Mouse (Mus musculus) hindbrain, embryonic 11.5 days (tissue): Measurements from ENCODE around the gene Tenm4. TPM values are rescaled to one million over a fixed set of nuclear protein-coding genes. Genes with fewer than 3 reads are reported as not detected.
A peak's percentile ranks its signal among the peaks of the same experiment; 100 is the strongest.

ENCODE experiments used
- ATAC-seq: fragments of 200-750 bp; cut with Nextera tagmentation; 2 replicates; pipeline ENCODE4 v1.8.0; 2017; ENCODE audit warnings: mild to moderate bottlenecking, moderate TSS enrichment, moderate library complexity; ENCODE audit not compliant: low FRiP score
- DNase-seq: peaks from one replicate; pipeline ENCODE4 v3.0.0-alpha.2; 2015; ENCODE audit warnings: low spot score
- H3K27ac ChIP-seq: fragments of 300-500 bp; sonication (generic); 2 replicates; pipeline ENCODE4 v1.5.1; 2014; ENCODE audit warnings: mild to moderate bottlenecking, low read depth, low read length
- H3K27me3 ChIP-seq: fragments of 300-500 bp; sonication (generic); 2 replicates; pipeline ENCODE4 v1.6.1; 2014; ENCODE audit warnings: mild to moderate bottlenecking, low read length, moderate library complexity, mixed read lengths; ENCODE audit not compliant: control insufficient read depth, insufficient read depth
- H3K36me3 ChIP-seq: fragments of 300-500 bp; sonication (generic); 2 replicates; pipeline ENCODE4 v1.6.1; 2014; ENCODE audit warnings: mild to moderate bottlenecking, low read length, moderate library complexity, mixed read lengths; ENCODE audit not compliant: control insufficient read depth, insufficient read depth
- H3K4me1 ChIP-seq: fragments of 300-500 bp; sonication (generic); replicated peaks from 2 replicates; pipeline ENCODE4 v1.6.1; 2014; ENCODE audit warnings: low read length, mixed read lengths; ENCODE audit not compliant: control insufficient read depth, insufficient read depth
- H3K4me2 ChIP-seq: fragments of 300-500 bp; sonication (generic); replicated peaks from 2 replicates; pipeline ENCODE4 v1.6.1; 2014; ENCODE audit warnings: mild to moderate bottlenecking, low read depth, low read length
- H3K4me3 ChIP-seq: fragments of 300-500 bp; sonication (generic); 2 replicates; pipeline ENCODE4 v1.5.1; 2014; ENCODE audit warnings: low read depth, low read length
- H3K9ac ChIP-seq: fragments of 300-500 bp; sonication (generic); 2 replicates; pipeline ENCODE4 v1.6.1; 2014; ENCODE audit warnings: low read depth, low read length
- H3K9me3 ChIP-seq: fragments of 300-500 bp; sonication (generic); 2 replicates; pipeline ENCODE4 v1.6.1; 2016; ENCODE audit warnings: low read length; ENCODE audit not compliant: control insufficient read depth
- WGBS: fragments of 180-500 bp; shearing (Covaris S2); extraction: QIAGEN DNeasy Blood & Tissue Kit; methylation state at CpG from one replicate; pipeline ENCODE4 v1.1.7; 2014; 5-methylcytosine and 5-hydroxymethylcytosine counted together
- polyA plus RNA-seq: library from polyadenylated mRNA; unstranded; fragments of >200 nt; fragmentation: Nextera tagmentation; extraction: Ambion mirVana; gene quantifications from 2 replicates; pipeline ENCODE4 v1.2.1, GENCODE M21; 2014

Gene Tenm4
- polyA plus RNA-seq, 1 experiment from 2014 or later, result 24.0 TPM

- 65% methylated on average over 6 of the region's 6 CpGs for WGBS
- Histone ChIP-seq H3K4me2 (no peak overlapping the region), H3K4me3 (no peak overlapping the region), H3K4me1 (no peaks in the 10 kb centered on the region), H3K36me3 (no peaks in the 10 kb centered on the region), H3K27ac (no peak overlapping the region), H3K9ac (no peak overlapping the region), H3K9me3 (no peaks in the 10 kb centered on the region), H3K27me3 (no peaks in the 10 kb centered on the region)
- no peak for ATAC-seq
- no peak for DNase-seq
Measured at GRCm38 (mm10) chr7:96458992-96459391, 287.9 kb downstream of the Tenm4 start.

- ATAC-seq (no peak), DNase-seq (no peak)
- Histone ChIP-seq H3K27ac (no peak overlapping the region), H3K9me3 (no peaks in the 10 kb centered on the region), H3K36me3 (no peaks in the 10 kb centered on the region), H3K9ac (no peak overlapping the region), H3K4me1 (no peaks in the 10 kb centered on the region), H3K4me2 (no peak overlapping the region), H3K4me3 (no peak overlapping the region), H3K27me3 (no peaks in the 10 kb centered on the region)
- 91% methylated on average over 3 of the region's 3 CpGs for WGBS
Measured at GRCm38 (mm10) chr7:96466761-96467160, 295.7 kb downstream of the Tenm4 start.

- Histone ChIP-seq H3K27ac (no peak overlapping the region), H3K4me1 (no peaks in the 10 kb centered on the region), H3K4me2 (no peak overlapping the region), H3K9ac (no peak overlapping the region), H3K4me3 (no peak overlapping the region), H3K27me3 (no peaks in the 10 kb centered on the region), H3K36me3 (no peaks in the 10 kb centered on the region), H3K9me3 (no peaks in the 10 kb centered on the region)
- ATAC-seq (no peak), DNase-seq (no peak)
- 92% methylated on average over 6 of the region's 6 CpGs for WGBS
Measured at GRCm38 (mm10) chr7:96470821-96471220, 299.8 kb downstream of the Tenm4 start.

- Histone ChIP-seq H3K27me3 (no peaks in the 10 kb centered on the region), H3K4me1 (no peaks in the 10 kb centered on the region), H3K27ac (no peak overlapping the region), H3K9me3 (no peaks in the 10 kb centered on the region), H3K4me3 (no peak overlapping the region), H3K9ac (no peak overlapping the region), H3K4me2 (no peak overlapping the region), H3K36me3 (no peaks in the 10 kb centered on the region)
- no peak for ATAC-seq
- no peak for DNase-seq
- WGBS, result 90% methylated on average over 11 of the region's 11 CpGs
Measured at GRCm38 (mm10) chr7:96474560-96475089, 303.6 kb downstream of the Tenm4 start.

- H3K27ac ChIP-seq, result no peak overlapping the region
- no peak for ATAC-seq
- DNase-seq, result no peak
- no peak overlapping the region for H3K4me2 ChIP-seq
- H3K9ac ChIP-seq, result no peak overlapping the region
- no peaks in the 10 kb centered on the region for H3K36me3 ChIP-seq
- no peaks in the 10 kb centered on the region for H3K9me3 ChIP-seq
- no peaks in the 10 kb centered on the region for H3K4me1 ChIP-seq
- 91% methylated on average over 6 of the region's 6 CpGs for WGBS
- H3K4me3 ChIP-seq, result no peak overlapping the region
- H3K27me3 ChIP-seq, result no peaks in the 10 kb centered on the region
Measured at GRCm38 (mm10) chr7:96476987-96477613, 306.1 kb downstream of the Tenm4 start.

- WGBS, result 83% methylated on average over 6 of the region's 6 CpGs
- H3K9ac ChIP-seq, result no peak overlapping the region
- no peaks in the 10 kb centered on the region for H3K4me1 ChIP-seq
- H3K4me3 ChIP-seq, result no peak overlapping the region
- H3K36me3 ChIP-seq, result no peaks in the 10 kb centered on the region
- DNase-seq (no peak), ATAC-seq (no peak)
- no peaks in the 10 kb centered on the region for H3K27me3 ChIP-seq
- no peak overlapping the region for H3K4me2 ChIP-seq
- H3K9me3 ChIP-seq, result no peaks in the 10 kb centered on the region
- no peak overlapping the region for H3K27ac ChIP-seq
Measured at GRCm38 (mm10) chr7:96479139-96479538, 308.1 kb downstream of the Tenm4 start.

- H3K36me3 ChIP-seq, result no peaks in the 10 kb centered on the region
- no peak overlapping the region for H3K27ac ChIP-seq
- no peaks in the 10 kb centered on the region for H3K27me3 ChIP-seq
- no peaks in the 10 kb centered on the region for H3K4me1 ChIP-seq
- no peak overlapping the region for H3K4me3 ChIP-seq
- DNase-seq (peak; percentile 11), ATAC-seq (no peak)
- WGBS, result 83% methylated on average over 9 of the region's 9 CpGs
- no peak overlapping the region for H3K4me2 ChIP-seq
- no peak overlapping the region for H3K9ac ChIP-seq
- H3K9me3 ChIP-seq, result no peaks in the 10 kb centered on the region
Measured at GRCm38 (mm10) chr7:96480351-96480983, 309.4 kb downstream of the Tenm4 start.

GRCm38 (mm10) chr7:96482953-96483352, 311.9 kb downstream of the Tenm4 start:
- Histone ChIP-seq H3K9me3 (no peaks in the 10 kb centered on the region), H3K9ac (no peak overlapping the region), H3K36me3 (no peaks in the 10 kb centered on the region), H3K4me1 (no peaks in the 10 kb centered on the region), H3K27ac (no peak overlapping the region), H3K4me2 (no peak overlapping the region), H3K27me3 (no peaks in the 10 kb centered on the region), H3K4me3 (no peak overlapping the region)
- ATAC-seq (no peak), DNase-seq (no peak)
- 75% methylated on average over 8 of the region's 8 CpGs for WGBS

- no peaks in the 10 kb centered on the region for H3K9me3 ChIP-seq
- 88% methylated on average over 1 of the region's 1 CpGs for WGBS
- H3K9ac ChIP-seq, result no peak overlapping the region
- H3K36me3 ChIP-seq, result no peaks in the 10 kb centered on the region
- H3K27me3 ChIP-seq, result no peaks in the 10 kb centered on the region
- no peaks in the 10 kb centered on the region for H3K4me1 ChIP-seq
- ATAC-seq (no peak), DNase-seq (no peak)
- H3K4me3 ChIP-seq, result no peak overlapping the region
- H3K27ac ChIP-seq, result no peak overlapping the region
- no peak overlapping the region for H3K4me2 ChIP-seq
Measured at GRCm38 (mm10) chr7:96484006-96484581, 313.0 kb downstream of the Tenm4 start.
